Mouse (Mus musculus): ENCODE results near the gene Elk1. TPM values are rescaled to one million over a fixed set of nuclear protein-coding genes. Genes with fewer than 3 reads are reported as not detected.

Gene Elk1
- polyA plus RNA-seq (2014; fragmentation: Illumina TruSeq; extraction: RNeasy Lipid Tissue Mini Kit (QIAGEN cat#74804)) = 17.5 TPM

DNA sequence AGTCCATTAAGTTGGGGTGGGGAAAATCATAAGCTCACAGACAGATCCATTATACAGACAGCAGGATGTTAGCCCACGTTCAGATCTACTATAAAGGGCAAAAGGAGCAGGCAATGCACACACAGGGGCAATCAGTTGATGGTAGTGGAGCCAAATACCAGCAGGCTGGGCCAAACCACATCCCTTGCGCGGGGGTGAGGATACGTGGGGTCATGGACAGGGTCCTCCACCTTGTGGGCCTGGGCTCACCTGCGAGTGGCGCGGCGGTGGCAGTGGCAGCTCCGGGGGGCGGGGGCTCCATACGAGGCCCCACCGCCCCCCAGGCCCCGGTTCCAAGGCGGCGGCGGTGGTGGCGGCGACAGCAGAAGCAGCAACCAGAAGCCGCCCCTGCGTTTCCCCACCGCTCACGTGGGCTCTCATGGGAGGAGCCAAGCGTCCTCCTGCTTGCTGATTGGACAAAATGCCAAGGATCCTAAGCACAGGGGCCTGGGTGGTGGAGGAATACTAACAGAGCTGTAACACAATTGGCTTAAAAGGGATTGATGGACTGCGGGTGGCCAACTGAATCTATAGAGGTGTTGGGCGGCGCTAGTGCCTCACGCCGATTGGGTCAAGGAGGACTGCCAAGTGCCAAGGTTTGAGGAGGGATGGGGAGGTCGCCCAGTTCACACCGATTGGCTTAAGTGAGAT is at the start of gene Elk1:
TSS of gene Elk1 (minus strand) at position 418 of the 690 bp plus-strand sequence.

DNA sequence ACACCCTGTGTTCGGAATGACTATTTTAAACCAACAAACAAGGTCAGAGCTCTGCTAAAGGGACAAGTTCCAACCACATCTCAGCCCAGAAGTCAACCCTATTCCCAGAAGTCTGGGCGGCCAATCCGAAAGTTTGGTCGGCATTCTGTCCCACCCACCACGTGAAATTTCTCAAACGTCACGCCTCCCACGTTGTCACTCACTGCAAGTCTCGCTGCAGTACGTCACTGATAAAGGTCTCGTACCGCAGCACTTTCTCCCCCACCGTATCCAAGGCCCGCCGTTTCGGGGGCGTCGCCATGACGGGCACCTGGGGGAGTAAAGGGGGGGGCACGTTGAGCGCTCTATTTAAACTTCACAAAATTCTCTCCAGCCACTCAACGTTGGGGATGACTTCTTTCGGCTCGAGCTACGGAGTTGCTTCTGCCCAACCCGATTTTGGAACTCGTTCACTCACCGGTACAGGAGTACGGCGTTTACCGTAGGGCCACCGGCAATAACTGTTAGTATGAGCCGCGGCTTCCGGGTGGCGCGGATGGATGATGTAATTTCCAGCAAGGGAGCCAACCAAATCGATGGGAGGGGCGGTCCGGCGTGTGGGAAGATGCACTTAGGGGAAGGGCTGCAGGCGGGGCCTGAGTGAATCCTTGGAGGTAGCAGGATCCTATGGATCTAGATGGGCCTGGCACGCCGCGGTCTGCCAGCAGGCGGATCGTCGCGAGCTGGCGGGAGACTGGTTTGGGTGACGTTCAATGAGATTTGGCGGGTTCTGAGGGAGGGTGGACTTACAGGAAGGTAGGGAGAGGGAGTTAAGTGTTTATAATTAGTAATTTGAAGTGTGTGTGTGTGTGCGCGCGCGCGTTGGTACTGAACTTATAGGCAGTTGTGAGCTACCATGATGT is 11.3 kb upstream of the Elk1 start, which contains the start of gene Uxt:
TSS of gene Uxt (minus strand) at position 541 of the 902 bp plus-strand sequence.

DNA sequence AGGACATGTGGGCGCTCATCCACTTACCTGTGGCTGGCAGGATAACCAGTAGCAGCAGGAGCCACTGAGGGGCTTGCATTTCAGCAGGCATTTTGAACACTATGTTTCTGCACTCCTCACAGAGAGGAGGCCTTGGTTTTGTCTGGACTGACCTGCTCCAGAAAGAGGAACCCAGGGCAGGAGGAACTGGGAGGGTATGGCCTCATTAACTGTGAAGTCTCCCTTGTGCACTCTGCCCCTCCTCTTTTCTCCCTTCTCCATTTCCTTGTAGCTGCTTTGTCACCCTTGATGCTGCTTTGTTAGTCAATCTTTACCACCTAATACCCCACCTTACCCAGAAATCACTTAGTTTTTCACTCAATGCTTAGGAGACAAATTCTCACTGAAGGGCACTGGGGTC is 19.0 kb downstream of the Elk1 start, which contains the start of gene Cfp:
TSS of gene Cfp (minus strand) at position 192 of the 400 bp plus-strand sequence.

DNA sequence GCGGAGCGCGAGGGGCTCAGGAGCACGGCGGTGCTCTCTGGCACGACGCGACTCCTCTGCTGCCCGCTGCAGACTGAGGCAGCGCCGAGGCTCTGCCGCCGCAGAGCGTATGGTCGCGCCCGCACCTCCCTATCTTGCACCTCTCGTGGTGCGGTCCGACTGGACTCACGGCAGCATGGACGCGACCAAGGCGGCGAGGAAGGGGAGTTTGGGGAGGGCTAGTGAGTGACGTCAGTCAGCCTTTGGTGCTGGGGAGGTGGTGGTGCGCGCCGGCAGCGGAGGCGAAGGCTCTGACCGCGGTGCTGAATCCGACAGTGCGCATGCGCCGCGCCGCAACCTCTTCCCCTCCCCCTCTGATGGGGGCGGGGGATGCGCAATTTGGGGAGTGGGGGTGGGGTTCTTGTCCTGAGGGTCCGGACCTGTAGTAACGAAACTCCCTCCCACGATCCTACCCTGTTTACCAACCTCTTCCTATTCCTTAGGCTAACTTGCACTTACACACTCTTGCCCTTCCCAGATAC is 29.5 kb downstream of the Elk1 start, which contains the start of gene Syn1:
TSS of gene Syn1 (minus strand) at position 161 of the 521 bp plus-strand sequence.

Other genes starting within 250 kb of the Elk1 start
- 16.8 TPM for gene Usp11, start 246.7 kb downstream of the Elk1 start, polyA plus RNA-seq (2014; fragmentation: Illumina TruSeq; extraction: RNeasy Lipid Tissue Mini Kit (QIAGEN cat#74804))
- gene Araf, start 152.8 kb downstream of the Elk1 start, polyA plus RNA-seq (2014; fragmentation: Illumina TruSeq; extraction: RNeasy Lipid Tissue Mini Kit (QIAGEN cat#74804)) = 50.9 TPM
- gene Timp1, start 80.4 kb downstream of the Elk1 start, polyA plus RNA-seq (2014; fragmentation: Illumina TruSeq; extraction: RNeasy Lipid Tissue Mini Kit (QIAGEN cat#74804)) = 5.7 TPM
- gene Syn1, start 29.6 kb downstream of the Elk1 start, polyA plus RNA-seq (2014; fragmentation: Illumina TruSeq; extraction: RNeasy Lipid Tissue Mini Kit (QIAGEN cat#74804)) = 2.3 TPM
- 2.0 TPM for gene Cfp, start 19.1 kb downstream of the Elk1 start, polyA plus RNA-seq (2014; fragmentation: Illumina TruSeq; extraction: RNeasy Lipid Tissue Mini Kit (QIAGEN cat#74804))
- 28.1 TPM for gene Uxt, start 11.4 kb upstream of the Elk1 start, polyA plus RNA-seq (2014; fragmentation: Illumina TruSeq; extraction: RNeasy Lipid Tissue Mini Kit (QIAGEN cat#74804))
- gene Zfp182, start 111.7 kb upstream of the Elk1 start, polyA plus RNA-seq (2014; fragmentation: Illumina TruSeq; extraction: RNeasy Lipid Tissue Mini Kit (QIAGEN cat#74804)) = 36.2 TPM
- not detected for gene Spaca5, start 117.8 kb upstream of the Elk1 start, polyA plus RNA-seq (2014; fragmentation: Illumina TruSeq; extraction: RNeasy Lipid Tissue Mini Kit (QIAGEN cat#74804))
- gene Zfp300, start 138.9 kb upstream of the Elk1 start, polyA plus RNA-seq (2014; fragmentation: Illumina TruSeq; extraction: RNeasy Lipid Tissue Mini Kit (QIAGEN cat#74804)) = 9.7 TPM
- gene Ssxa1, start 165.2 kb upstream of the Elk1 start, polyA plus RNA-seq (2014; fragmentation: Illumina TruSeq; extraction: RNeasy Lipid Tissue Mini Kit (QIAGEN cat#74804)) = not detected
- not detected for gene Gm21876, start 225.0 kb upstream of the Elk1 start, polyA plus RNA-seq (2014; fragmentation: Illumina TruSeq; extraction: RNeasy Lipid Tissue Mini Kit (QIAGEN cat#74804))

All from ovary, adult 10 weeks (tissue).